ENCODE assay signal across 8 mouse cellular contexts in genomic region chr17:35484066-35484465, GRCm38 (mm10). TPM values are rescaled to one million over a fixed set of nuclear protein-coding genes. Genes with fewer than 3 reads are reported as not detected.
DNase-seq lines count a peak whose midpoint lies in the region; ATAC-seq and TF ChIP-seq lines count a peak whose summit lies in the region.

No protein-coding gene starts in this region.

- H3K36me3 ChIP-seq in E14TG2a.4 (ENCODE audit: insufficient read depth, low read length) = no peaks in the 10 kb centered on the region

- TF ChIP-seq CTCF in E14TG2a.4 (conservative IDR thresholded peaks at IDR 0.05; ENCODE audit: low read length) = peak; percentile 88
- TF ChIP-seq CTCF in cerebellum, adult 2 months (IDR thresholded peaks at IDR 0.05; ENCODE audit: borderline replicate concordance, insufficient read depth, low read depth, low read length) = peak; percentile 82
- peak; percentile 98 for TF ChIP-seq CTCF in layer of hippocampus, adult 2 months (conservative IDR thresholded peaks at IDR 0.05)

- WGBS in cerebellum, adult 2 months = 1% methylated on average over 9 of the region's 9 CpGs

- H3K9me3 ChIP-seq in E14TG2a.4 (ENCODE audit: low read length) = no peaks in the 10 kb centered on the region

- H3K27me3 ChIP-seq in E14TG2a.4 (ENCODE audit: insufficient read depth, low read length) = no peaks in the 10 kb centered on the region
- H3K27me3 ChIP-seq in cerebellum, adult 2 months (ENCODE audit: control insufficient read depth, insufficient read depth, low read length) = no peaks in the 10 kb centered on the region

- H3K27ac ChIP-seq in cerebellum, adult 2 months (ENCODE audit: insufficient read depth, low read length) = no peak overlapping the region
- no peak overlapping the region for H3K27ac ChIP-seq in layer of hippocampus, adult 2 months

- no peak for ATAC-seq in cerebellum, adult (ENCODE audit: insufficient number of reproducible peaks, low FRiP score, low TSS enrichment)
- peak; percentile 80 for ATAC-seq in megakaryocyte, adult 5-6 weeks (ENCODE audit: poor library complexity, severe bottlenecking)

- DNase-seq in cerebellum, adult 18-20 months = peak; percentile 39 to 69
- DNase-seq in cerebellum, adult 2 months = peak; percentile 18 to 49
- peak; percentile 40 for DNase-seq in gastrocnemius, postnatal 14 days
- peak; percentile 23 to 63 for DNase-seq in layer of hippocampus, adult 2 months (ENCODE audit: low spot score in 2 of 2)
- peak; percentile 20 to 34 for DNase-seq in spleen, postnatal 36 days (ENCODE audit: low spot score in 2 of 2)

- H3K4me1 ChIP-seq in E14TG2a.4 (replicated peaks; ENCODE audit: low read depth, low read length) = peaks cover 44% of the 10 kb centered on the region
- no peaks in the 10 kb centered on the region for H3K4me1 ChIP-seq in cerebellum, adult 2 months (ENCODE audit: control insufficient read depth, insufficient read depth, low read length)

- intact Hi-C loops in gastrocnemius, postnatal 14 days (cut with DNase I; ENCODE audit: low total_unique reads) = no loop called here

- H3K4me3 ChIP-seq in E14TG2a.4 (replicated peaks; ENCODE audit: low read length) = no peak overlapping the region
- H3K4me3 ChIP-seq in cerebellum, adult 2 months (replicated peaks; ENCODE audit: insufficient read depth, low read depth, low read length) = no peak overlapping the region
- H3K4me3 ChIP-seq in layer of hippocampus, adult 2 months = no peak overlapping the region

- TF ChIP-seq POLR2A in cerebellum, adult 2 months (IDR thresholded peaks at IDR 0.05; ENCODE audit: borderline replicate concordance, insufficient read depth, low read length) = no peak

RNA-seq across cellular contexts. Expression of gene H2-Q10, which starts 14.2 kb away (rescaled TPM):
- polyA plus RNA-seq in cerebellum, adult 2 months (2012; rRNA removed) = 0.06 and 0.11 TPM in 2 replicates
- under 1 TPM in 1 of 2 experiments, not detected in 1; 0.09 TPM for total RNA-seq in gastrocnemius, postnatal 14 days (2021)
- under 1 TPM; 0.12 to 0.15 TPM for total RNA-seq in layer of hippocampus, adult 2 months (2021)
- 8.3 and 11.8 TPM in 2 replicates for total RNA-seq in megakaryocyte, adult 5-6 weeks (2015)
- 7.9 and 11.1 TPM in 2 replicates for total RNA-seq in megakaryocyte, adult 5-6 weeks (2017)

RNA-seq across cellular contexts. Expression of gene Pou5f1, which starts 21.8 kb away (rescaled TPM):
- not detected in 2 replicates for polyA plus RNA-seq in cerebellum, adult 2 months (2012; rRNA removed)
- total RNA-seq in gastrocnemius, postnatal 14 days (2021) = not detected
- under 1 TPM in 1 of 2 experiments, not detected in 1; 0.52 TPM for total RNA-seq in layer of hippocampus, adult 2 months (2021)
- 0.29 TPM in 1 of 2 replicates, not detected in the other for total RNA-seq in megakaryocyte, adult 5-6 weeks (2015)
- total RNA-seq in megakaryocyte, adult 5-6 weeks (2017) = not detected in 2 replicates

RNA-seq across cellular contexts. Expression of gene Tcf19, which starts 32.6 kb away (rescaled TPM):
- 5.7 and 6.7 TPM in 2 replicates for polyA plus RNA-seq in cerebellum, adult 2 months (2012; rRNA removed)
- total RNA-seq in gastrocnemius, postnatal 14 days (2021) = 1 to 10 TPM; 4.5 to 5.4 TPM
- 1 to 10 TPM; 4.7 to 7.2 TPM for total RNA-seq in layer of hippocampus, adult 2 months (2021)
- 64.7 and 72.2 TPM in 2 replicates for total RNA-seq in megakaryocyte, adult 5-6 weeks (2015)
- total RNA-seq in megakaryocyte, adult 5-6 weeks (2017) = 26.2 and 29.6 TPM in 2 replicates

RNA-seq across cellular contexts. Expression of gene Cchcr1, which starts 32.8 kb away (rescaled TPM):
- 6.5 and 9.6 TPM in 2 replicates for polyA plus RNA-seq in cerebellum, adult 2 months (2012; rRNA removed)
- total RNA-seq in gastrocnemius, postnatal 14 days (2021) = 1 to 10 TPM; 2.6 to 3.3 TPM
- total RNA-seq in layer of hippocampus, adult 2 months (2021) = 10 to 100 TPM; 11.0 to 12.6 TPM
- 3.3 and 4.0 TPM in 2 replicates for total RNA-seq in megakaryocyte, adult 5-6 weeks (2015)
- 4.0 and 5.7 TPM in 2 replicates for total RNA-seq in megakaryocyte, adult 5-6 weeks (2017)

RNA-seq across cellular contexts. Expression of gene H2-Q7, which starts 45.1 kb away (rescaled TPM):
- 1.9 and 2.6 TPM in 2 replicates for polyA plus RNA-seq in cerebellum, adult 2 months (2012; rRNA removed)
- total RNA-seq in gastrocnemius, postnatal 14 days (2021) = under 1 TPM; 0.35 to 0.64 TPM
- total RNA-seq in layer of hippocampus, adult 2 months (2021) = under 1 TPM; 0.69 to 0.79 TPM
- 20.3 and 23.0 TPM in 2 replicates for total RNA-seq in megakaryocyte, adult 5-6 weeks (2015)
- total RNA-seq in megakaryocyte, adult 5-6 weeks (2017) = 13.7 and 24.7 TPM in 2 replicates

Comparison
In these comparisons a context has a peak if more than half of its experiments do, and no peak if none do; other contexts are left out.
1. RNA of gene H2-Q10, which starts 14.2 kb away (total RNA-seq): 7.9 to 11.8 TPM in megakaryocyte, adult 5-6 weeks; 0.12 to 0.15 TPM in layer of hippocampus, adult 2 months and 0.09 TPM in gastrocnemius, postnatal 14 days; every median in the first group is over 4 times any median in the second.
2. Peak in every context shown above with its lines, with median percentiles within 50 percentile points of each other: DNase-seq and CTCF ChIP-seq.